8 mouse cellular contexts compared by ENCODE assay signal in genomic region chr4:98382716-98383424, GRCm38 (mm10). TPM values are rescaled to one million over a fixed set of nuclear protein-coding genes. Genes with fewer than 3 reads are reported as not detected.
A peak's percentile ranks its signal among the peaks of the same experiment; 100 is the strongest.
DNase-seq lines count a peak whose midpoint lies in the region; ATAC-seq and TF ChIP-seq lines count a peak whose summit lies in the region.

Gene Tm2d1, minus strand, starts transcription at chr4:98383306.

- H3K9ac ChIP-seq in ES-E14 (ENCODE audit: insufficient read depth, low read depth, low read length, poor library complexity, severe bottlenecking): peak within 1 kb of the TSS; percentile 94
- peak within 1 kb of the TSS; percentile 97 for H3K9ac ChIP-seq in forebrain, embryonic 14.5 days (ENCODE audit: low read length)
- peak within 1 kb of the TSS; percentile 89 for H3K9ac ChIP-seq in liver, postnatal 0 days (replicated peaks)
- peak within 1 kb of the TSS; percentile 95 for H3K9ac ChIP-seq in neural tube, embryonic 13.5 days

- under 1% methylated on average over 43 of the region's 46 CpGs for WGBS in forebrain, embryonic 14.5 days
- WGBS in liver, postnatal 0 days (ENCODE audit: insufficient replicate concordance): under 1% methylated on average over 46 of the region's 46 CpGs
- WGBS in neural tube, embryonic 13.5 days: under 1% methylated on average over 46 of the region's 46 CpGs

- no peaks in the 10 kb centered on the region for H3K27me3 ChIP-seq in forebrain, embryonic 14.5 days (replicated peaks; ENCODE audit: control insufficient read depth, insufficient read depth, low read length)
- no peaks in the 10 kb centered on the region for H3K27me3 ChIP-seq in liver, postnatal 0 days (ENCODE audit: insufficient read depth, low read length)
- H3K27me3 ChIP-seq in neural tube, embryonic 13.5 days: no peaks in the 10 kb centered on the region

- peak within 1 kb of the TSS; percentile 90 to 94 for H3K4me3 ChIP-seq in ES-E14 (ENCODE audit: insufficient read depth in 1 of 2, low read depth in 1 of 2, low read length in 2 of 2, poor library complexity in 1 of 2, severe bottlenecking in 1 of 2)
- H3K4me3 ChIP-seq in forebrain, embryonic 14.5 days (ENCODE audit: low read depth, low read length): peak within 1 kb of the TSS; percentile 90
- H3K4me3 ChIP-seq in liver, postnatal 0 days (ENCODE audit: low read depth, low read length): peak within 1 kb of the TSS; percentile 95
- peak within 1 kb of the TSS; percentile 90 for H3K4me3 ChIP-seq in neural tube, embryonic 13.5 days

- no peaks in the 10 kb centered on the region for H3K9me3 ChIP-seq in ES-E14 (ENCODE audit: control insufficient read depth, insufficient read depth, low read depth, low read length)
- H3K9me3 ChIP-seq in forebrain, embryonic 14.5 days (replicated peaks; ENCODE audit: control insufficient read depth, low read length): no peaks in the 10 kb centered on the region
- no peaks in the 10 kb centered on the region for H3K9me3 ChIP-seq in liver, postnatal 0 days (ENCODE audit: low read length)
- H3K9me3 ChIP-seq in neural tube, embryonic 13.5 days: no peaks in the 10 kb centered on the region

- intact Hi-C loops in heart, postnatal 10 days (cut with DNase I): loop anchor here (5.0 kb wide), 1 partner anchor 631 kb away; no protein-coding TSS in a partner anchor

- ATAC-seq in forebrain, embryonic 14.5 days: peak; percentile 99
- peak; percentile 98 for ATAC-seq in liver, postnatal 0 days
- ATAC-seq in neural tube, embryonic 13.5 days (ENCODE audit: low read depth): peak; percentile 95

- TF ChIP-seq CTCF in liver, postnatal 0 days (IDR thresholded peaks at IDR 0.05; ENCODE audit: low read depth): no peak

- no peak within 1 kb of the TSS for H3K27ac ChIP-seq in ES-E14 (ENCODE audit: insufficient read depth, low read depth, low read length, poor library complexity, severe bottlenecking)
- peak within 1 kb of the TSS; percentile 63; the same call in 1 of the 2 replicates for H3K27ac ChIP-seq in forebrain, embryonic 14.5 days (ENCODE audit: low read depth, low read length)
- H3K27ac ChIP-seq in liver, postnatal 0 days (ENCODE audit: low read depth): peak within 1 kb of the TSS; percentile 78
- peak within 1 kb of the TSS; percentile 74 for H3K27ac ChIP-seq in neural tube, embryonic 13.5 days (replicated peaks)

- in situ Hi-C loops in ES-E14 (cut with MboI; ENCODE audit: low sequenced_read_pairs in 2 of 2, unreplicated experiment in 2 of 2): no loop called here

- no peaks in the 10 kb centered on the region for H3K4me1 ChIP-seq in ES-E14 (ENCODE audit: control insufficient read depth in 2 of 2, insufficient read depth in 2 of 2, low read length in 2 of 2, poor library complexity in 1 of 2)
- peaks cover 6% of the 10 kb centered on the region; the same call in 1 of the 2 replicates for H3K4me1 ChIP-seq in forebrain, embryonic 14.5 days (ENCODE audit: control insufficient read depth, insufficient read depth, low read length)
- H3K4me1 ChIP-seq in liver, postnatal 0 days (ENCODE audit: insufficient read depth): peaks cover 7% of the 10 kb centered on the region
- peaks cover 15% of the 10 kb centered on the region for H3K4me1 ChIP-seq in neural tube, embryonic 13.5 days (replicated peaks)

- H3K4me2 ChIP-seq in forebrain, embryonic 14.5 days (ENCODE audit: low read length): peak within 1 kb of the TSS; percentile 56
- H3K4me2 ChIP-seq in liver, postnatal 0 days (ENCODE audit: low read depth, low read length): peak within 1 kb of the TSS; percentile 83
- peak within 1 kb of the TSS; percentile 62 for H3K4me2 ChIP-seq in neural tube, embryonic 13.5 days

- no peaks in the 10 kb centered on the region for H3K36me3 ChIP-seq in ES-E14 (ENCODE audit: control insufficient read depth, insufficient read depth, low read length, poor library complexity, severe bottlenecking)
- H3K36me3 ChIP-seq in forebrain, embryonic 14.5 days (ENCODE audit: control insufficient read depth, insufficient read depth, low read length): 0 out of 2 replicates have a peak, but pooled peaks cover 4% of the 10 kb centered on the region
- H3K36me3 ChIP-seq in liver, postnatal 0 days (replicated peaks; ENCODE audit: insufficient read depth, low read length): no peaks in the 10 kb centered on the region
- H3K36me3 ChIP-seq in neural tube, embryonic 13.5 days: peaks cover 8% of the 10 kb centered on the region; the same call in 1 of the 2 replicates

- no peak for TF ChIP-seq EP300 in liver, postnatal 0 days (IDR thresholded peaks at IDR 0.05; ENCODE audit: low read depth)

- DNase-seq in ES-E14 (ENCODE audit: low read depth, low spot score): peak; percentile 19
- DNase-seq in cerebellum, adult 11 months: peak; percentile 76
- peak; percentile 93 for DNase-seq in forebrain, embryonic 14.5 days (ENCODE audit: low spot score)
- peak; percentile 87 to 91 for DNase-seq in heart, postnatal 10 days
- peak; percentile 80 for DNase-seq in layer of hippocampus, adult 11-12 months (ENCODE audit: low spot score)
- DNase-seq in liver, postnatal 0 days: peak; percentile 88
- DNase-seq in telencephalon, adult 2 months (ENCODE audit: low read depth, low spot score): peak; percentile 78

TF ChIP-seq in ES-E14, 5 proteins besides CTCF, POLR2A, EP300 and RAD21:
- TF ChIP-seq HCFC1 (IDR thresholded peaks at IDR 0.05; ENCODE audit: borderline replicate concordance, insufficient read depth, low read length) (no peak), MAFK (IDR thresholded peaks at IDR 0.05; ENCODE audit: insufficient read depth, low read depth, low read length) (no peak), ZC3H11A (IDR thresholded peaks at IDR 0.05; ENCODE audit: borderline replicate concordance, low read depth, low read length) (no peak), ZNF384 (IDR thresholded peaks at IDR 0.05; ENCODE audit: low read depth, low read length) (no peak), CHD2 (IDR thresholded peaks at IDR 0.05; ENCODE audit: low read depth, low read length) (no peak)

RNA-seq across cellular contexts. Expression of gene Tm2d1, which starts in this region (rescaled TPM):
- 14.1 and 19.1 TPM in 2 replicates for total RNA-seq in ES-E14 (2012; rRNA removed)
- polyA plus RNA-seq in forebrain, embryonic 14.5 days (2014; fragmentation: Nextera tagmentation; extraction: Ambion mirVana): 111 and 130 TPM in 2 replicates
- 10 to 100 TPM; 44.0 to 44.7 TPM for total RNA-seq in heart, postnatal 10 days (2021)
- 50.6 and 51.8 TPM in 2 replicates for polyA plus RNA-seq in liver, postnatal 0 days (2015; fragmentation: Nextera tagmentation; extraction: Ambion mirVana)
- polyA plus RNA-seq in neural tube, embryonic 13.5 days (2015; fragmentation: Nextera tagmentation; extraction: Ambion mirVana): 143 and 151 TPM in 2 replicates

Comparison
In these comparisons a context has a peak if more than half of its experiments do, and no peak if none do; other contexts are left out.
1. DNase-seq: peak in every context shown above with its lines; median percentile 93 in forebrain, embryonic 14.5 days; 89 in heart, postnatal 10 days; 88 in liver, postnatal 0 days; 80 in layer of hippocampus, adult 11-12 months; 78 in telencephalon, adult 2 months; 76 in cerebellum, adult 11 months; 19 in ES-E14.